ENCODE assay signal across 16 mouse cellular contexts in the genomic region with DNA sequence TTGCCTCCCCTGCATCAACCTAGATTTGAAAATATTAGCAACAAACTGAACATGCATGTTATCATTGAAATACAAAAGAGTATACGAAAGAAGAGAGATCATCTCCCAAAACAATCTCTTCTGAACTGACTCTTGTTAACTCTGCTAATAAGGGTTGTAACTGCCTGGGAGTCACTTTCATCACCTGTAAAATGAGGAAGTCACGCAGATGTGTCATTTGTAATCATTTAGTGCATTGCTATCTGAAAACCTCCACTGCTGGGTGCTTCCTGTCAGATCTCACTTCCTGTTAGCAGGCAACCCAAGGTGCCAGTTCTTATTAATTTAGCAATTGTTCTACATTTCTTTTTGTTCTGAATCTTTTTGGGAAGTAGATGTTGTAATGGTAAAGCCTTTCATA. TPM values are rescaled to one million over a fixed set of nuclear protein-coding genes. Genes with fewer than 3 reads are reported as not detected.
DNase-seq lines count a peak whose midpoint lies in the region; ATAC-seq lines count a peak whose summit lies in the region.
"Had no signal": no experiment of that assay in that cellular context is flagged by ENCODE, and none has a peak within 500 bp of the region (broad histone marks: within the 10 kb centered on the region; RNA-seq: fewer than 3 reads in every experiment).

No protein-coding gene starts in this region.

- peak; percentile 72 for ATAC-seq in activated CD4-positive, CD25-positive, alpha-beta regulatory T cell, adult 4 months
- 0 out of 2 replicates have a peak, but pooled peaks have one; percentile 55 for ATAC-seq in megakaryocyte-erythroid progenitor cell, adult 5-6 weeks (replicated peaks; ENCODE audit: low FRiP score, low TSS enrichment, poor library complexity, severe bottlenecking)
- ATAC-seq: intestine, embryonic 15.5 days had no signal

- intact Hi-C loops in left cerebral cortex, postnatal 14 days (cut with DNase I), result no loop called here

- DNase-seq in 416B (ENCODE audit: low read depth) (peak; percentile 88), A20 (ENCODE audit: low read depth, low spot score) (peak; percentile 78)
- no peak for DNase-seq in left cerebral cortex, postnatal 14 days (ENCODE audit: low spot score in 2 of 2)
- no peak for DNase-seq in heart, adult 9 months (ENCODE audit: low spot score in 2 of 2)
- no peak for DNase-seq in adrenal gland, postnatal 4 days (ENCODE audit: low spot score in 2 of 2)
- DNase-seq: cerebellum, adult 8-10 months; gastrocnemius, postnatal 10 days; kidney, postnatal 25 days had no signal

RNA-seq across cellular contexts. Expression of a gene that starts 5.3 kb away (rescaled TPM):
- polyA plus RNA-seq in activated CD4-positive, CD25-positive, alpha-beta regulatory T cell, adult 4 months (2017; shearing (Covaris generic)), result 10 to 100 TPM; 68.5 to 85.2 TPM
- 0.22 and 0.42 TPM in 2 replicates for total RNA-seq in megakaryocyte-erythroid progenitor cell, adult 5-6 weeks (2014; fragmentation: Nextera tagmentation)
- total RNA-seq in megakaryocyte-erythroid progenitor cell, adult 5-6 weeks (2017), result 0.50 and 1.2 TPM in 2 replicates
- not detected for total RNA-seq in left cerebral cortex, postnatal 14 days (2021)
- total RNA-seq in adrenal gland, postnatal 4 days (2021), result under 1 TPM in 1 of 2 experiments, not detected in 1; 0.17 TPM
- total RNA-seq: layer of hippocampus, postnatal 10 days had no signal
- polyA plus RNA-seq: embryonic facial prominence, embryonic 10.5 days; hindbrain, embryonic 10.5 days; limb, embryonic 11.5 days; myocyte had no signal

Comparison
In these comparisons a context has a peak if more than half of its experiments do, and no peak if none do; other contexts are left out.
1. DNase-seq: peak in 416B (single experiment) and A20 (single experiment); none in left cerebral cortex, postnatal 14 days (0 of 2), heart, adult 9 months (0 of 2) and adrenal gland, postnatal 4 days (0 of 2).